Mouse (Mus musculus): ENCODE measurements around the gene Tacc3.
A peak's percentile ranks its signal among the peaks of the same experiment; 100 is the strongest.

Tacc3 gene

DNA sequence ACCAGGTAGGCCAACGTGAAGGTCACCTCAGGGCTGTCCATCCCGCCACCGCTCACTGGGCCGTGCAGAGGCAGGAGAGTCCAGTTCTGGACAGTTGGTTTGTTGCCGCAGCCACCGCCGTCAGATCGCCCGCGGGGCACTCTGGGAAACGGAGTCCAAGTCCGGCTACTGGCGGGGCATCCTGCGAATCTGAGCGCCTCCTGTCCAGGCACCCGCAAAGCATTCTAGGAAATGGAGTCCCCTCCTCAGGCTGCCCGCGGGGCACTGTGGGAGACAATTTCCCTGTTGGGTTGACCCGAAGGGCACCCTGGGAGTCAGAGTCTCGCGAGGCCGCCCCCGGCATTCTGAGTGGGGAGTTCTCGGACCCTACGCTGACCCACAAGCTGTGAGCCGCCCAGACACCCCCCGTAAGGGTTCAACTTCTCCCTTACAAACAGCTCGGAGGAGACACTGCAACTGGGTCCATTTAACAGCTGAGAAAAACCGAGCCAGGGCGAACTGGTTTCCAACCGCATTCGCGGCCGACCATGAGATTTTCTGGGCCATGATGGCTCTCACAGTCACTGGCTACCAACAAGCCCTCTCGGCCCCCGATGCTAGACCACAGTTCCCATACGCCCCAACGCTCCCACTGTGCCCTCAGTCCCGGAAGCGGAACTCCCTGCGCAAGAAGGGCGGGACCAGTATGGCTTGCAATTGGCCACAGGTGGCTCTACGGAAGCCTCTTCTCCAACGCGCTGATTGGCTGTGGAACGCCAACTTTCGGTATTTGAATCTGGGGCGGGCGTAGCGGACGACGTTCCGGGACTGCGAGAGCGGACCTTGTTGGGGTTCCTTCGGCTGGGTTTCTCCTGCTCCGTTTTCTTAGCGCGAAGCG is at the start of gene Tacc3, which contains the start of gene Tmem129:
TSS of gene Tacc3 (plus strand) at position 342 of the 877 bp plus-strand sequence.
TSS of gene Tmem129 (minus strand) at position 630 of the 877 bp plus-strand sequence.
- peak; percentile 98 to 99 for DNase-seq

DNA sequence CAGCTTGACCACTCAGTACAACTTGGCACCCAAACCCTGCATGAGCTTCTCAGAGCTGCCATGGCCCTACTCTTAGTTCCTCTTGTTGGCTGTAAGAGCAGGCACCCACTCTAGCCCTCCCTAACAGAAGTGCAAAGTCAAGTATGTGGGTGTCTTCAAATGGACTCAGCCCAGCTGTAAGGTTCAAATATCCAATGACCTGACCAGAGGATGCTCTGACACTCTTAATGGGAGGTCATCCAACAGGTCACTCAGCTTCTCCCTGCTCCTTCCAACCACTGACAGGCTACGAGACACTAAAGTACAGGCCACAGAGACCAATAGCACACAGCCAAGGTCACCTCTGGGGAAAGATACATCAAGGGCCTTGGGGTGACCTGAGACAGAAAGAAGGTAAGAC is 48.7 kb upstream of the Tacc3 start:
- no peak for DNase-seq

DNA sequence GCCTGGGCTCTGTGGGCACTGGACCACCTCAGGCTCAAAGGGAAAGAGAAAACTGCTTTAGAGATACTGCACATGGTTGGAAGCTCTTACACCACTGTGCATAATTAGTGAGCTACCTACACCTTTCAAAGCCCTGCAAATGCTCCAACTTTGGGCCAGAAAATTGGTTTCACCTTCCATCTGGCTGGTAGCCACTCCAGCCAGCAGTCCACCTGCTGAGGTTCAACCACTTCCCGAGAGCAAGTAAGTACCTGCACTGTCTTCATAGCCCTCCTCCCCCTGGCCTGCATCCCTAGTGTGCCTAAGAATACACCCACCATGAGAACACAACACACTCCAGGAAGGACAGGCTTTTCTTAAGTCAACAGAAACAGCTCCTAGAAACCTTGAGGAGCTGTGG is 46.1 kb upstream of the Tacc3 start:
- DNase-seq = peak; percentile 45 to 47

DNA sequence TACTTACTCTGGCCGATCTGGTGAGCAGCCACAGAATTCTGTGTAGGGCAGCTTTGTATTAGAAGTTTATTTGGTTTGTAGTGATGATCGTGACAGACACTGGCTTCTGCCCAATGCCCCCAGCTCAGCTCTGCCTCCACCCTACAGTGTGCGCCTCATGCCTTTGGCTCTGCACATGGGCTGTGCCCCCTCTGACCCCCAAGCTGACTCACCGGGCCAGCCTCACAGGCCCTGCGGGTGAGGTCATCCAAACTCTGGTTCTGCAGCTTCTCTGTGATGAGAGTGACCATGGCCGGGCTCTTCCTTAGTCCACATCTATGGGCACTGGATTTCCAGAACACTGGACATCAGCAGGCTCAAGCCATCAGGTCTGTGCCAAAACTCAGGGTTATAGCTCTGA is 43.5 kb upstream of the Tacc3 start:
- DNase-seq = no peak

DNA sequence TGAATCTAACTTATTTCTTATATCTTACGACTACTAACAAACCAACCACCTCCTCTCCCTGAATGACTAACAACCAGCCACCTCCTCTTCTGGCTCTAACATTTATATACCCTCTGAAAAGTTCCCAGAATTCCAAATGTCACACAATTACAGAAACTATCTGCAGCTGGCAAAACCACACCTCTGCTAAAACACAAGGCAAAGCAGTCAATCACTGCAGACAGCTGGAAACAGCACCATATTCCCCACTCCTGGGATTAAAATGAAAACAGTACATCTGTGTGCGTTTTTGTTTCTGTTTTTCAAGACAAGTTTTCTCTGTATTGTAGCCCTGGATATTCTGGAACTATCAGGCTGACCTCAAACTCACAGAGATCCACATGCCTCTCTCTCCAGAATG is 35.3 kb upstream of the Tacc3 start:
- no peak for DNase-seq

DNA sequence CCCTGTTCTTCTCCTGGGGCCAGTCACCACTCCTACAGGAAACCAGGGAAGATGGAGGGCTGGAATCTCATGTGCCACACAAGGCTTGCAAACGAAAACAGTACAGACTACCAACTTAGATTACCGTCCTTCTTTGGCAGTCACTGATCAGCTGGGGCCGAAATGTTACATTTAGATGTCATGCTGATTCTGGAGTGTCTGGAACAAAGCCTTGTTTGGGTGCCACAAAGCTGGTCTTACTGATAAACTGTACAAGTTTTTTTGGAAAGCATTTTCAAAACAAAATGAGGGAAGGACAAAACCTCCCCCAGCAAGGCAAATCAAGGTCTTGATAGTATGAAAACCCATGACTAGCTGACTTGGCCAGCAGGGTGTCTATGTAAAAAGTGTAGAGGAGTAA is 34.2 kb upstream of the Tacc3 start:
- DNase-seq = no peak

DNA sequence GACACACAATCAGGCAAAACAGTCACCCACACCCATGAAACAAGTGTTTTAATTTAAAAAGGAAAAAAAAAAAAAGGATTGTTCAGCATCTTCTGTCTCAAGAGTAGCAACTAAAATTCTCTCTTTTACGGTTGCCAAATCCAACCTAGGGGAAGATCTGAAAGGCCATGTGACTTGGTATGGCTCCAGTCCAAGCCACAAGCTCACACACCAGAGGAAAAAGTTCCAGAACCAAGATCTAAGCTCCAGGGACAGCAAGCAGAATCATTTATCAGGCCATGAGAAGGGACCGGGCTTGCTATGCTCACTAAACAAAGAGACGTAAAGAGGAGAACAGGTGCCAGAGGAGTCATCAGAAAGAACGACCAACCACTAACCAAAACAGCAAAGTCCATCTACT is 30.0 kb upstream of the Tacc3 start:
- DNase-seq = no peak

DNA sequence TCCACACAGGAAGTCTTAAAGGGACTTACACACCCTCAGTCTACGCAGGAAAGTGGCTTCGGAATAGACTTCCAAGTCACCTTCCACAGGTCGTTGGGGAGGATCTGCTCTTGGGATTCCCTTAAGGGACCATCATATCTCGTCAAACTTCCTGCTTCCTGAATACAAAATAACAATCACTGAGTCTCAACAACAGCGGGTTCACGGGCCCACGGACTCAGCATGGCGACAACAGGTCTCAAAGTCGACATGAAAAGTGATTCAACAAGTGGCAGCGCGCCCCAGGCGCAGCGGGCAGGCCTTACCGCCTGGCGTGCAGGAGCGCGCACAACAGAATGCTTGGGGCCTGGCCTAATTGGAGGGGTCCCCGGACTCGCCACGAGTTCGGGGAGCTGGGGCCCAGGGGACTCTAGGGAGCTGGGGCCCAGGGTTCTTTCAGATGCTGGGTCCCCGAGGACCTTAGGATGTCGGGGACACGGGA is 29.1 kb upstream of the Tacc3 start:
- DNase-seq = peak in 1 of 2 experiments; percentile 65

DNA sequence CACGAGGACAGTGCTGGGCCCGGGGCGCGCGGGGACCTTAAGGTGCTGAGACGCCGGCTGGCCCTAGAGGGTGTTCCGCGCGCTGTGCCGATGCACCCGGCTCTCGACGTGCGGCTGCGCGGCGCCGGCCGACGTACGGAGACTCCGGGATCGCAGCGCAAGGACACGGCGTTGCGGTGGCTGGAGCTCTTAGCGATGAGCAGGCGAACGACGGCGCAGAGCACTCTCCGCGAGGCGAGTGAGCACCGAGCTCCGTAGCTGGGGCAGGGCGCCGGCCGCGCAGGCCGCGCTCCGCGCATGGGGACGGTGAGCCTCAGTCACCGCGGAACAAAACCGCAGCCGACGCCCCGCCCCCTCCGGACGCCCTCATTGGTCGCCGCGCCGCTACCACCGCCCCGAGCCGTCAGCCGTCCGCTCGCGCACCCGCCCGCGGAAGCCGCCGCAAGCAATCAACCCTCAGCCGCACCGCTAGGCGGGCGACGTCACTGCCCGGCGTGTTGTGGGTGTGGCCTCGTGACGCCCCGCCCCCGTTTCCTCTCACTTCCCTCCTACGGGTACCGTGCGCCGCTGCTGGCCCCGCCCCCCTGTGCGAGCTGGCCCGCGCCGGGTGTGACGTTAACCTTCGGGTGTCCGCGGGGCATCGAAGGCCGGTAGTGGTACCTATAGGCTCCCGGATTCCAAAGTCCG is 28.5 kb upstream of the Tacc3 start, which contains the start of the genes Fam53a and Gm9903:
TSS of gene Fam53a (minus strand) at position 335 of the 687 bp plus-strand sequence.
TSS of gene Gm9903 (plus strand) at position 625 of the 687 bp plus-strand sequence.
- peak; percentile 100 for DNase-seq

DNA sequence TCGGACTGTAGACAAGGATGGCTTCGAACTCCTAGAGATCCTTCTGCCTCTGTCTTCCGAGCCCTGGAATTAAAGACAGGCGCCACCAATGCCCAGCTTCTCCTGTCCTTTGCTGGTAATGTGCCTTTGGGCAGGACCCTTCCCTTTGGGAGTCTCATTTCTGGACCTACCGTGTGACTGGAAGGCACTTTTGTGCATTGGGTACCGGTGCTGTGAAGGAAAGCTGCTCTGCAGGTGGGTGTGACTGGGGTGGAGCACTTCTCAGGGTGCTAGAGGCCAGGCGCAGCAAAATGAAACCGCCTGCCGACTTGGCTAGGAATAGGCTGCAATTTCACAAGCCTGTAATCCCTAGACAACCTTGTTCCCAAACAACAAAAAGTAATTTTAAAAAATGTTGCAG is 27.9 kb upstream of the Tacc3 start:
- peak in 1 of 2 experiments; percentile 44 for DNase-seq

DNA sequence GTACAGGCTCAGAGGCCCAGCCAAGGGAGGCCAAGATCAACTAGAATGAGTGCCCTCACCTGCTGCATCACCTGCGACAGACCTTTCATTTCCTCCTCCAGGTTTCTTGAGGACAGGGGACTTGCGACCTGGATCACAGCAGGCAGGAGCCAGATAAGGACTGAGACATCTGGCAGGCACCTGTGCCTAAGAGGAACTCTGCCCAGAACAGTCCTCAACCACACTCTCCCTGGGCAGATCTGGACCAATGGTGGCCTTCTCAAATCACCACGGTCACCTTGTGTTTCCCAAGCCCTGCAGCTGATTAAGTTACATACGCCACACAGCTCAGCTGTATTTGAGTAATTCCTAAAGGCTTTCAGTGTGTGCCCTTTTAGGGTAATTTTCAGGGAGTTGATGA is 27.3 kb upstream of the Tacc3 start:
- peak; percentile 16 to 25 for DNase-seq

DNA sequence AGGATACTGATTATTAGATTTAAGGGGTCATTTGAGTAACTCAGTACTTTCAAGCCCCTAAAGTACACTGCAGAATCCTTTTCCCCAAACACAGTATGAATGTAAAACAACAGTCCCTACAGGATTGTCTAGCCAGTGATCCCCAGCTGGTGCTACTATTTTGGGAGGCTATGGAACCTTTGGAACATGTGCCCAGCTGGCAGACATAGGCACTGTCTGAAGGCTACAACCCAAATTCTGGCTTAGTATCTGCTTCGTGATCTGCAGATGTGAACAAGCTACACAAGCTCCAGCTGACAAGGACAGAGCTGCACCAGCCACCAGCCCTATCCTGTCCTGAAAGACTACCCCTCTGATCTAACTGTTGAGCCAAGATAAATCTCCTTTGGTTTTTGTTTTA is 25.4 kb upstream of the Tacc3 start:
- DNase-seq = no peak

DNA sequence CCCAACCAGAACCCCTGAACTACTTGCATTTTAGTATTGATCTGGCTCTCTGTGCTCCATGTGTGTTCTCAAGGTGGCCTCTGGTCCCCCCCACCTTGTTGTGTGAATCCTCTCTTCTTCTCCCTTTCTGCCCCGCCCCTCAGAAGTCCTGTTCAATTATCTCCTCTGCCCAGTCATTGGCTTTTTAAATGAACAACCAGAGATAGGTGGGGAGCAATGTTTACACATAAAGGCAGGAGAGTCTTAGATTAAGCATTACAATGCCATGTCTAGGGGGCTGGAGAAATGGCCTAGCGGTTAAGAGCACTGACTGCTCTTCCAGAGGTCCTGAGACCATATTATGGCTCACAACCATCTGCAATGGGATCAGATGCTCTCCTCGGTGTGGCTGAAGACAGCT is 22.6 kb upstream of the Tacc3 start:
- DNase-seq = no peak

DNA sequence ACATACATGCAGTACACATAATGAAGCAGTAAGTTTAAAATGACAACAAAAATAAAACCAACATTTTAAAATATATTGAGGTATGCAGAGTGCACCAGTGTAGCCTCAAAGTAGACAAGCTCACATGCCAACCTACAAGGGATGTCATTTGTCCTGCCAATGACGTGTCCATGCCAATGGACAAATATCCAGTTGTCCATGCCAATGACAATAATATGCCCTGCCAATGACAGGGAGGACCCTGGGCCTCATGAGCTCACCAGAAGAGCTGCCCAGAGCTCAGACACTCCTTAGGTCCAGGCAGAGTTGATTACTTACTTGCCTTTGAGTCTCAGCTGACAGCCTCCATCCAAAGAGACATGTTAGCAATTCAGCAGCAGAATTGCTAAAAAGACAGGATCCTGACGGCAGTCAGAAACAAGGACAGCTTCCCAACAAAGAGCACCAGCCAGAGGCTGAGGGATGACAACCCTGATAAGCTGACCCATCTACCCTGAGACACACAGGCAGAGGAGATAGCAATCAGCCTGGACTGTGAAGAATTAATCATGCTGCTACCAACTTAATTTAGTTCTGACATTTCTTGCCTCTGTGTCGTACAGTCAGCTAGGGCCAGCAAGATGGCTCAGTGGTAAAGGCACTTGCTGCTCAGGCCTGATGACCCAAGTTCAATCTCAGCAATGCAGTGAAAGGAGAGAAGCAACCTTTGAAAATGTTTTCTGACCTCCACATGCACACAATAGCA is 20.1 kb upstream of the Tacc3 start:
- DNase-seq = no peak

DNA sequence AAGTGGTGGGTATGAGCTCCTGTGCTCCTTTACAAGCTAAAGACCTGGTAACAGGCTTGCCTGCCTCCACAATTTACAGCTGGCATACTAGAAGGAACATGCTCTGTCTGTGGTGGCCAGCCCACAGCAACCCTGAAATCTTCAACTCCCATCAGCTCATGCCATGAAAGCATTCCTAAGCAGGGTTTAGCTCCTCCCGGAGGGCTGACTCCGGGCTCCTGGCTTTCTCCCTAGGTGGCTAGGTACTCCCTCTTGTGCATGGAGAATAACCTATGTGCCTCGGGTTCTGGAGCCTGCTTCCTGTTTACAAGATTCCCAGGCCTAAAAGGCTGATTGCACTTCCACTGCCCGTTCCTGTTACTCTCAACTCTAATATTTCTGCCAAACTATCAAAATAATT is 19.1 kb upstream of the Tacc3 start:
- DNase-seq = no peak

DNA sequence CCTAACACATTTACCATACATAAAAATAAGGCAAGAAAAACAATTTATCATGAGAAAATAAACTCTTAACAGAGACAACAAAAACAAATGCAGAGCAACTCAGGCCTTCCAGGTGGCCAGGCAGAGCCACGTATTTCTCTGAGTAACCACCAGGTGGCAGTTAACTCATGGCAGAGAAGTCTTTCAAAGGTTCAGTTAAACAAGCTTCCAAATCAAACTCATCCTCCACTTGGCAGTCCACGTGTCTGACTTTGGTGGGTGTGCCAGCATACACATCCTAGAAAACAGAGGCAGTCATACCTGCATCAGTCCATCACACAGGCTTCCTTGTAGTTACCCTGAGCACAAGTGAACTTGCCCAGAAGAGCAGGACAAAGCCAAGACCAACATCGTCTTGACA is 17.3 kb upstream of the Tacc3 start:
- peak; percentile 45 to 67 for DNase-seq

DNA sequence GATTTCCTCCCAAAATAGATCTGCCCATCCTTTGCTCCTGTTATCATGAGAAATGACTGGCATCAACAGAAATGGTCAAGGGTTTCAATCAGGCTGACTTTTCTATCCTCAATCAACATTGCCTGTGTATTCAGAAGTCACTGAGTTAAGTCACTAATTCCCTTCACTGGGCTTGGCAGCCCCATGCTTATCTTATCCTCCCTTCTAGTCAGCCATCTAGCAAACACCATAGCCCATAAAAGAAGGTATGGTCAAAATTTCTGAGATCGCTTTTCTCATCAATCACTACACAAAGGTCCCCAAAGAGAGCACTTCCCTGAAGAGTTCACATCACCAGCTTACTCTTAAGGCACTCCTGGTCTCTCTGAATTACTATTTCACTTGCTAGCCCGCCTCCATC is 6.9 kb upstream of the Tacc3 start:
- DNase-seq = no peak

DNA sequence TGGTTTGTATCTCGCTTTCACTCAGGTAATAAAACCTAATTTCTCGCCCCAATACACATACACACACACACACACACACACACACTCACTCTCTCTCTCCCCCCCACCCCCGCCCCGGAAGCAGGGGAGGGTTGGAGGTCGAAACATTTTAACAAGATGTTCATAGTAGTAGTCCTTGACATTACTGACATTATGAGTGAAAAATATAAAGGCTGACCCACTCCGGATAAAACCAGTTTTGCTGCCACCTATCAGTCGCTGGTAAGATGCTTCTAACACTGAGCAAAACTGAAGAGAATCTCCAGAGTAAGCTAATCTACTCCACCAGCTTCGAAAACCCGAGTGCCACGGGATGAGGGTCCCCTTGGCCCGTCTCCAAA is 6.4 kb upstream of the Tacc3 start:
- no peak for DNase-seq

DNA sequence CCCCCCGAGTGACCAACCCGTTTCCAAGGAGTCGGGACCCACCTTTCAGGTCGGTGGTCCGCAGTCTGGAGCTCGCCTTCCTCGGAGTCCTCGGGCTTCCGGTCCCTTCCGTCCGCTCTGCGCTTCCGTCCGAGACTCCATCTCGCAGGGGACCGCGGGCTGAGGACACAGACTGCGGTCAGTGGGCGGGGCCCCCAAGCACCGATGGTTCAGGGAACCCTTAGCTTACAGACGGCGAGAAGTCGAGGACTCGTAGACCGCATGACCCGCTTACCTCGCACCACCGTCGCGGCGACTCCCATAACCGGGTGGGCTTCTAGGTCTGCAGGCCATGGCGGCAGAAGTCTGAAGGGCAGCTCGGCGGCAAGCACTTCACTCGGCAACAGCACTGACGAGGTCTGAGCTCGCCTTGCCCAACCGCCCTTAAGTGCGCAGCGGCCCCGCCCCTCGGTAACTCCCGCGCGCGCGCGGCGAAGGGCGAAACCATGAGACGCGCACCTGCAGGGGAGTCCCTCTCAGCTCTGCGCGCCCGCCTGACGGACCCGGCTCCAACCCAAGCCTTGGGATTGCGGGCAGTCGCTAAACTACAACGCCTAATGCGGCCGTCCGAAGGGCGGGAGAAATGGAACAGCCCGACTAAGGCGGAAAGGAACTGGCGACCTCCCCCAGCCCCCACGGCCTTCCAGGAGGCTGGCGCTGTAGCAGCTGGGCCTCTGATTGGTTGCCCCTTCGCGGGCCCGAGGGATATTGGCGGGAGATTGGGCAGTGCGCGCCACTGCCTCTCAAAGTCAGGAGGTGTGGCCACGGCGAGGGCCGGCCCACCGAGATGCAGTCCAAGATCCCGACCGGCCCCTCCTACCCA is 5.8 kb upstream of the Tacc3 start, which contains the start of gene Slbp:
TSS of gene Slbp (minus strand) at position 654 of the 862 bp plus-strand sequence.
- peak; percentile 96 to 97 for DNase-seq

DNA sequence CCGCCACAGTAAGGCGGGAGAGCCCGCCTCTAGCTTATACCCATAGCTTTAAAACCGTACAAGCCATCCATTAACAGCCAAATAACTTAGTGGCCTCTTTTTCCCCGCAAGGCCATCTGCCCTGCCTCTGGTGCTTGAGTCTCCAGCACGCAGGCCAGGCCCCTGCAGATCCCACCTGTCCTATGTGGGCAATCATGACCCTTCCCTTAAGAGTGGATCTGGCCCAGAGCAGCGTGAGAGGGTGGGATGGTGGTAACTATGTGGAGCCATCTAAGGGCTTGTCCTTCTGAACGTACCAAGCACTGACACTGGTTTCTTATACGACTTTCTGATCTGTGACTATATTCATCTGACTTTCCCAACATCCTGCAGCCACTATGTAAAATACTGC is 5.2 kb upstream of the Tacc3 start:
- no peak for DNase-seq

DNA sequence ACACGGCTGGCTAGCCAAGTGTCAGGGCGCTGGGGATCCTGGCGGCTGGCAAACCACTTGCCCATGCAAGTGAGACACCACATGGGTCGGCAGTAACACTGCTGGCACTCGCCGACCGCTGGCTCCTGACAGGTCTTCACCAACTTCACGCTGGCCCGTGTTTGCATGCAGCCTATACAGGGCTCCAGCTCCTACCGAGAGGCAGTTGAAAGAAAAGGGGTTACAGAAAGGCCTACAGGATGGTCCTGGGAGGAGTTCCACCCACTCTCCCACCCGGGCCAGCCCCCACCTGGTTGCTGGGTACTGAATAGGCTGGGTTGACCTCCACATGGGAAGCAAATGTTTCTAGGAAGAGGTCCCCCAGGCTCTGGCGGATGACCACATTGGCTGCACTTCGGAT is 3.5 kb upstream of the Tacc3 start:
- DNase-seq = peak in 1 of 2 experiments; percentile 27

DNA sequence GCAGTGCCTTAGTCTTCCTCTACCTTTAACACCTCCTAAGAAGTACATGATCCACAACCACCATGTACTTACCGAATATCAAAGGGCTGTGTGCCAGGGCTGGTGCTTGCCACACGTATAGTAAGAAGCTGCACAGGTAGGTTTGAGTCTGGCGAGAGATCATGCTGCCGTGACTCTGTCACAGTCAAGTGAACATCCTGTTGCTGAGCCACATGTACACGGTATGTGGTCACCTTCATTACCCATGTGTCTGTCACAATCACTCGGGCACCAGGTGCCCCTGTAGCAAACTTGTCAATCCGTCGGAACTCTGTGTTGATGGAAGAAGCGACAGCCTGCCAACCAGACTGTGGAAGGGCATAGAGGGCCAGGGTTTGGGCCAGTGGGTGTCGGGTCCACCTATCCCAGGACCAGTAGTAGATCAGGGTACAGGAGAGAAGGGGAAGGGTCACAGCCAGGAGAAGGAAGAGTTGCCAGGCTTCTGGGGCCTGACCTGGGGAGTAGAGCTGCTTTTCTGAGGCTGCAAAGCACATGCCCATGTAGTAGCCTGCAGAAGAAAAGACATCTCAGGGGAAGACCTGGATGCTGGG is 2.6 kb upstream of the Tacc3 start:
- DNase-seq = peak in 1 of 2 experiments; percentile 17

All from cerebellum, postnatal 25 days (tissue).